Mouse (Mus musculus) small intestine, adult 2 months (tissue): Measurements from ENCODE around the gene Xpo4.

Experiments
- CTCF ChIP-seq: fragments of 200-500 bp; IDR thresholded peaks from 2 replicates; pipeline ENCODE4 v1.5.1; 2012; ENCODE audit warnings: low read depth, mild to moderate bottlenecking, control low read depth, inconsistent platforms, low read length, moderate library complexity, mixed read lengths; ENCODE audit not compliant: insufficient replicate concordance, insufficient read length; ENCODE audit errors: extremely low read depth
- POLR2A ChIP-seq: fragments of 200-500 bp; IDR thresholded peaks from 2 replicates; pipeline ENCODE4 v1.6.1; 2012; ENCODE audit warnings: low read depth, mild to moderate bottlenecking, control low read depth, inconsistent platforms, low read length, moderate library complexity

DNA sequence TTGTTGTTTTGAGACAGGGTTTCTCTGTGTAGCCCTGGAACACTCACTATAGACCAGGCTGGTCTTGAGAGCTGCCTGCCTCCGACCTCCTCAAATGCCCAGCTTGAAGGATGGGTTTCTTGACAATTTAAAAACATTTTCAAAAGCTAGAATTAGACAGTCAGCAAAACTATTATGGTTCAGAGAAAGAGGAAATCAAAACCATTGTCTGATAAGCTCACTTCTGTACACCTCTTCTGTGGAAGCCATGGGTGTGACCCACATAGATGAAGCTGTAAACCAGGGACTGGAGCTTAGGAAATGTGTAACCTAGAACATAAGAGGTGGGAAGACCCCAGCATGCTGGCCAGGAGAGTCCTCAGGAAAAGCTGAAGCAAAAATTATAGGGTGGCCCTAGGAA lies 108.3 kb downstream of the Xpo4 start:
- no peak for TF ChIP-seq CTCF
- no peak for TF ChIP-seq POLR2A
